Mouse (Mus musculus) liver, embryonic 11.5 days (tissue): Measurements from ENCODE around the gene Gpcpd1. TPM values are rescaled to one million over a fixed set of nuclear protein-coding genes. Genes with fewer than 3 reads are reported as not detected.
A peak's percentile ranks its signal among the peaks of the same experiment; 100 is the strongest.

Experiments
- ATAC-seq: fragments of 200-750 bp; cut with Nextera tagmentation; replicated peaks from 2 replicates; pipeline ENCODE4 v1.8.0; 2017; ENCODE audit warnings: moderate number of reproducible peaks, mild to moderate bottlenecking, moderate TSS enrichment, moderate library complexity; ENCODE audit not compliant: low FRiP score
- DNase-seq: peaks from one replicate; pipeline ENCODE4 v3.0.0-alpha.2; 2017; ENCODE audit warnings: low spot score
- H3K27ac ChIP-seq: fragments of 300-500 bp; sonication (generic); 2 replicates; pipeline ENCODE4 v1.5.1; 2014; ENCODE audit warnings: mild to moderate bottlenecking, low read depth, low read length, control low read depth
- H3K27me3 ChIP-seq: fragments of 300-500 bp; sonication (generic); replicated peaks from 2 replicates; pipeline ENCODE4 v1.6.1; 2014; ENCODE audit warnings: low read length, mixed read lengths; ENCODE audit not compliant: control insufficient read depth, insufficient read depth
- H3K36me3 ChIP-seq: fragments of 300-500 bp; sonication (generic); 2 replicates; pipeline ENCODE4 v1.6.1; 2014; ENCODE audit warnings: mild to moderate bottlenecking, low read length, moderate library complexity, mixed read lengths; ENCODE audit not compliant: control insufficient read depth, insufficient read depth
- H3K4me1 ChIP-seq: fragments of 300-500 bp; sonication (generic); replicated peaks from 2 replicates; pipeline ENCODE4 v1.6.1; 2014; ENCODE audit warnings: low read length, mixed read lengths; ENCODE audit not compliant: control insufficient read depth, insufficient read depth
- H3K4me2 ChIP-seq: fragments of 300-500 bp; sonication (generic); 2 replicates; pipeline ENCODE4 v1.6.1; 2014; ENCODE audit warnings: mild to moderate bottlenecking, control low read depth, moderate library complexity
- H3K4me3 ChIP-seq: fragments of 300-500 bp; sonication (generic); 2 replicates; pipeline ENCODE4 v1.5.1; 2014; ENCODE audit warnings: low read depth, low read length, control low read depth
- H3K9ac ChIP-seq: fragments of 300-500 bp; sonication (generic); 2 replicates; pipeline ENCODE4 v1.6.1; 2014; ENCODE audit warnings: low read depth, low read length, control low read depth
- H3K9me3 ChIP-seq: fragments of 300-500 bp; sonication (generic); 2 replicates; pipeline ENCODE4 v1.6.1; 2016; ENCODE audit warnings: low read length, inconsistent platforms, mixed read lengths; ENCODE audit not compliant: control insufficient read depth
- WGBS: fragments of 180-500 bp; shearing (Covaris S2); extraction: QIAGEN DNeasy Blood & Tissue Kit; methylation state at CpG from one replicate; pipeline ENCODE4 v1.1.7; 2014; 5-methylcytosine and 5-hydroxymethylcytosine counted together
- polyA plus RNA-seq: library from polyadenylated mRNA; unstranded; fragments of >200 nt; fragmentation: Nextera tagmentation; extraction: Ambion mirVana; gene quantifications from 2 replicates; pipeline ENCODE4 v1.2.1, GENCODE M21; 2014

The Gpcpd1 gene
- polyA plus RNA-seq, 1 experiment from 2014 or later = 23.2 TPM

GRCm38 (mm10) chr2:132605795-132606563 is 18.4 kb upstream of the Gpcpd1 start:
- no peak overlapping the region for H3K9ac ChIP-seq
- H3K27ac ChIP-seq = no peak overlapping the region
- no peak overlapping the region for H3K4me2 ChIP-seq
- H3K27me3 ChIP-seq = no peaks in the 10 kb centered on the region
- no peaks in the 10 kb centered on the region for H3K9me3 ChIP-seq
- H3K4me1 ChIP-seq = 0 out of 2 replicates have a peak, but pooled peaks cover 2% of the 10 kb centered on the region
- 61% methylated on average over 5 of the region's 5 CpGs for WGBS
- no peak for ATAC-seq
- no peaks in the 10 kb centered on the region for H3K36me3 ChIP-seq
- DNase-seq = no peak
- no peak overlapping the region for H3K4me3 ChIP-seq

DNA sequence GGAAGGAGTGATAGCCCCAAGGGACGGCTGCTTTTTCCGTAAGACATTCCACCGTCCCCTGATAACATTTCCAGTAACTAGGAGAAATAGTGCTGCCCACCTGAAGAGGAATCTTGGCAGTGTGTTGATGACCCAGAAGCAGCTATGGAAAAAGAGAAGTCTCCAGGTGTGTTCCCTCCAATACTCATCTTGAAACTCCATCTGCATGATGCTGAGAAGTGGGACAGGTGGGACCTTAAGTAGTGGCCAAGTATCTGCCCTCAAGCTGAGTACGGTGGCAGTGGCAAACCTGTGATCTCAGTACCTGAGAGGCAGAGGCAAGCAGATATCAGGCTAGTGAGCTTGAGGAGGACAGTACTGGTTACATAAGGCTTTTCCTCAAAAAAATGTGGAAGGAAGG is 17.4 kb upstream of the Gpcpd1 start:
- Histone ChIP-seq H3K27ac (no peak overlapping the region), H3K4me2 (no peak overlapping the region), H3K36me3 (no peaks in the 10 kb centered on the region), H3K9me3 (no peaks in the 10 kb centered on the region), H3K27me3 (no peaks in the 10 kb centered on the region), H3K4me1 (0 out of 2 replicates have a peak, but pooled peaks cover 2% of the 10 kb centered on the region), H3K9ac (no peak overlapping the region), H3K4me3 (no peak overlapping the region)
- WGBS = 85% methylated on average over 4 of the region's 4 CpGs
- ATAC-seq = no peak
- DNase-seq = no peak

DNA sequence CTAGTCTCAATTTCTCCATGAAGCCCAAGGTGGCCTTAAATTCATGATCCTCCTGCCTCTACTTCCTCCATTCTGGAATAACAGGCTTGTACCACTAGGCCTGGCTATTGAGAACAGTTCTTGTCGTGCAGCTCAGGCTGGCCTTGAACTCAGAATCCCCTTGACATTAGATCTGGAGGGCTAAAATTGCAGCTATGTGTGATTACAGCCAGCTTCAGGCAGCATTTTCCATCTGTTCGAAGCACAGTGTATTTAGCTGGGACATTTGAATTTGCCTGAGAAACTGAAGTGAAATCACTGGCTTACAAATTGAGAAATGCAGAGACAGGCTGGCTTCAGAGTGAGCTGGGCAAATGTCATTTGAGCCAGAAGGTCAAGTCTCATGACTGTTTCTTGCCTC is 16.2 kb upstream of the Gpcpd1 start:
- Histone ChIP-seq H3K36me3 (no peaks in the 10 kb centered on the region), H3K27ac (no peak overlapping the region), H3K4me1 (0 out of 2 replicates have a peak, but pooled peaks cover 2% of the 10 kb centered on the region), H3K9ac (no peak overlapping the region), H3K4me2 (no peak overlapping the region), H3K9me3 (no peaks in the 10 kb centered on the region), H3K27me3 (no peaks in the 10 kb centered on the region), H3K4me3 (no peak overlapping the region)
- ATAC-seq (no peak), DNase-seq (no peak)
- WGBS = 71% methylated on average over 2 of the region's 2 CpGs

GRCm38 (mm10) chr2:132601777-132602176 is 14.2 kb upstream of the Gpcpd1 start:
- Histone ChIP-seq H3K36me3 (no peaks in the 10 kb centered on the region), H3K27me3 (no peaks in the 10 kb centered on the region), H3K9ac (no peak overlapping the region), H3K4me1 (no peaks in the 10 kb centered on the region), H3K4me3 (no peak overlapping the region), H3K4me2 (no peak overlapping the region), H3K9me3 (no peaks in the 10 kb centered on the region), H3K27ac (no peak overlapping the region)
- ATAC-seq (no peak), DNase-seq (no peak)

GRCm38 (mm10) chr2:132600081-132600480 is 12.6 kb upstream of the Gpcpd1 start:
- Histone ChIP-seq H3K9me3 (no peaks in the 10 kb centered on the region), H3K27ac (no peak overlapping the region), H3K36me3 (no peaks in the 10 kb centered on the region), H3K4me1 (no peaks in the 10 kb centered on the region), H3K4me3 (no peak overlapping the region), H3K4me2 (no peak overlapping the region), H3K9ac (no peak overlapping the region), H3K27me3 (no peaks in the 10 kb centered on the region)
- ATAC-seq (no peak), DNase-seq (no peak)
- 70% methylated on average over 4 of the region's 4 CpGs for WGBS

DNA sequence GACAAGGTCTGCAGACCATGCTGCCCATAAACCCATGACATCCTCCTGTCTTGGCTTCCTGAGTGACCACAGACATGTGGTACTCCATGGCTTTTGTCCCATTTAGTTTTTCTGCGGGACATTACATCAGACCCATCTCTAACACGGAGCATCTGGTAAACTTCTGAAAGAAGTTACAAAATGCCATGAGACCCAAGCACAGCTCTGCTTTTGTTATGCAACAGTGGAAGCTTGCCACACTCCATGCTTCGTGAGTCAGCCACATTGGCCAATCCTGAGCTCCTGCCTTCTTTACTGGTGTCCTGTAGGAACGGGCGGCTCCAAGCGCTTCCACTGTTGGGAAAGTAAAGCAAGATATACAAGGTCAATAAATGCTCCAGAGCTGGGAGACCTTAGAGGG is 11.6 kb upstream of the Gpcpd1 start:
- no peaks in the 10 kb centered on the region for H3K36me3 ChIP-seq
- 0 out of 2 replicates have a peak, but pooled peaks have one; percentile 16 for ATAC-seq
- H3K9ac ChIP-seq = no peak overlapping the region
- H3K4me1 ChIP-seq = no peaks in the 10 kb centered on the region
- H3K4me3 ChIP-seq = no peak overlapping the region
- no peaks in the 10 kb centered on the region for H3K9me3 ChIP-seq
- no peaks in the 10 kb centered on the region for H3K27me3 ChIP-seq
- no peak overlapping the region for H3K27ac ChIP-seq
- DNase-seq = no peak
- 88% methylated on average over 6 of the region's 6 CpGs for WGBS
- H3K4me2 ChIP-seq = no peak overlapping the region

GRCm38 (mm10) chr2:132597866-132598480 is 10.4 kb upstream of the Gpcpd1 start:
- DNase-seq (no peak), ATAC-seq (0 out of 2 replicates have a peak, but pooled peaks have one; percentile 9)
- Histone ChIP-seq H3K27me3 (no peaks in the 10 kb centered on the region), H3K4me3 (no peak overlapping the region), H3K36me3 (no peaks in the 10 kb centered on the region), H3K9me3 (no peaks in the 10 kb centered on the region), H3K27ac (no peak overlapping the region), H3K9ac (no peak overlapping the region), H3K4me2 (no peak overlapping the region), H3K4me1 (no peaks in the 10 kb centered on the region)
- 57% methylated on average over 3 of the region's 3 CpGs for WGBS

- no peaks in the 10 kb centered on the region for H3K27me3 ChIP-seq
- ATAC-seq (no peak), DNase-seq (no peak)
- no peak overlapping the region for H3K9ac ChIP-seq
- 30% methylated on average over 8 of the region's 8 CpGs for WGBS
- H3K27ac ChIP-seq = no peak overlapping the region
- H3K4me3 ChIP-seq = no peak overlapping the region
- no peaks in the 10 kb centered on the region for H3K36me3 ChIP-seq
- no peak overlapping the region for H3K4me2 ChIP-seq
- no peaks in the 10 kb centered on the region for H3K9me3 ChIP-seq
- no peaks in the 10 kb centered on the region for H3K4me1 ChIP-seq
Measured at GRCm38 (mm10) chr2:132597226-132597625, 9.7 kb upstream of the Gpcpd1 start.
